Mouse (Mus musculus) small intestine, adult 2 months (tissue): ENCODE data around the gene Mbd6. TPM values are rescaled to one million over a fixed set of nuclear protein-coding genes. Genes with fewer than 3 reads are reported as not detected.

Source experiments
- H3K27ac ChIP-seq: fragments of 200-500 bp; 2 replicates; pipeline ENCODE4 v1.5.1; 2012; ENCODE audit warnings: low read depth, low read length, control low read depth, inconsistent platforms; ENCODE audit not compliant: insufficient read depth
- H3K27me3 ChIP-seq: fragments of 200-500 bp; 2 replicates; pipeline ENCODE4 v1.6.1; 2012; ENCODE audit warnings: mild to moderate bottlenecking, moderate library complexity, low read length, inconsistent platforms; ENCODE audit not compliant: control insufficient read depth, insufficient read depth
- H3K36me3 ChIP-seq: fragments of 200-500 bp; 2 replicates; pipeline ENCODE4 v1.6.1; 2012; ENCODE audit warnings: mild to moderate bottlenecking, low read length, control low read depth, inconsistent platforms; ENCODE audit not compliant: control insufficient read depth, insufficient read depth
- H3K4me1 ChIP-seq: fragments of 200-500 bp; 2 replicates; pipeline ENCODE4 v1.6.1; 2012; ENCODE audit warnings: low read length, inconsistent platforms, mixed read lengths; ENCODE audit not compliant: control insufficient read depth, insufficient read depth, insufficient read length
- H3K4me3 ChIP-seq: fragments of 200-500 bp; 2 replicates; pipeline ENCODE4 v1.5.1; 2012; ENCODE audit warnings: low read depth, mild to moderate bottlenecking, control low read depth, inconsistent platforms, low read length, moderate library complexity
- CTCF ChIP-seq: fragments of 200-500 bp; IDR thresholded peaks from 2 replicates; pipeline ENCODE4 v1.5.1; 2012; ENCODE audit warnings: low read depth, mild to moderate bottlenecking, control low read depth, inconsistent platforms, low read length, moderate library complexity, mixed read lengths; ENCODE audit not compliant: insufficient replicate concordance, insufficient read length; ENCODE audit errors: extremely low read depth
- POLR2A ChIP-seq: fragments of 200-500 bp; IDR thresholded peaks from 2 replicates; pipeline ENCODE4 v1.6.1; 2012; ENCODE audit warnings: low read depth, mild to moderate bottlenecking, control low read depth, inconsistent platforms, low read length, moderate library complexity
- WGBS: fragments of 180-500 bp; shearing (Covaris S2); methylation state at CpG from one replicate; pipeline ENCODE4 v1.1.7; 2018; 5-methylcytosine and 5-hydroxymethylcytosine counted together
- polyA plus RNA-seq: library from polyadenylated mRNA; depleted of rRNA; stranded (reverse); fragments of >200 nt; gene quantifications from 2 replicates; pipeline ENCODE4 v1.2.3, GENCODE M21; 2012

Gene Mbd6
- polyA plus RNA-seq, 1 experiment = 76.2 TPM

- Histone ChIP-seq H3K4me3 (peak overlapping the region; percentile 67; the same call in 1 of the 2 replicates), H3K4me1 (peaks cover 5% of the 10 kb centered on the region), H3K36me3 (no peaks in the 10 kb centered on the region), H3K27me3 (peaks cover 8% of the 10 kb centered on the region), H3K27ac (no peak overlapping the region)
- 54% methylated on average over 15 of the region's 15 CpGs for WGBS
- no peak for TF ChIP-seq CTCF
- TF ChIP-seq POLR2A = no peak
Measured at GRCm38 (mm10) chr10:127261706-127262547, 26.9 kb downstream of the Mbd6 start.

- Histone ChIP-seq H3K36me3 (no peaks in the 10 kb centered on the region), H3K27ac (no peak overlapping the region), H3K27me3 (peaks cover 7% of the 10 kb centered on the region), H3K4me1 (peaks cover 3% of the 10 kb centered on the region; the same call in 1 of the 2 replicates), H3K4me3 (no peak overlapping the region)
- no peak for TF ChIP-seq CTCF
- WGBS = 78% methylated on average over 8 of the region's 8 CpGs
Measured at GRCm38 (mm10) chr10:127258489-127258888, 30.3 kb downstream of the Mbd6 start.

DNA sequence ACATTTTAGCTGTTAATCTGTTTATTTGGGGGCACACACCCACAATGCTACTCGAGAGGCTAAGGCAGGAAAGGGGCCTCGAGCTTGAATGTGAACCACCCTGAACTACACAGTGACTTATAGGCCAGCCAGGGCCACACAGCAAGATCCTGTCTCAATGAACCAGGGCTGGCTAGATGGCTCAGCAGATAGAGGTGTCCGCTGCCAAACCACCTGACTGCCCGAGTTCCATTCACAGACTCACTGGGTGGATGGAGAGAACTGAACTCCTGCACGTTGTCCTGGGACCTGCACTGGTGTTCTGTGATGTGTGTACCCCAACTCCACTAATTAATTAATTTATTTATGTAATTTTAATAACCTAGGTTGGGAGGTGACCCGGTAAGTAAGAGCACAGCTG is 31.0 kb downstream of the Mbd6 start:
- Histone ChIP-seq H3K36me3 (no peaks in the 10 kb centered on the region), H3K27me3 (peaks cover 5% of the 10 kb centered on the region), H3K4me3 (no peak overlapping the region), H3K27ac (no peak overlapping the region), H3K4me1 (peaks cover 2% of the 10 kb centered on the region; the same call in 1 of the 2 replicates)
- 69% methylated on average over 6 of the region's 6 CpGs for WGBS
- TF ChIP-seq CTCF (no peak), POLR2A (no peak)

GRCm38 (mm10) chr10:127255625-127256345 is 33.0 kb downstream of the Mbd6 start:
- 24% methylated on average over 14 of the region's 14 CpGs for WGBS
- H3K27ac ChIP-seq = no peak overlapping the region
- no peak overlapping the region for H3K4me3 ChIP-seq
- TF ChIP-seq CTCF (no peak), POLR2A (no peak)
- no peaks in the 10 kb centered on the region for H3K36me3 ChIP-seq
- no peaks in the 10 kb centered on the region for H3K27me3 ChIP-seq
- no peaks in the 10 kb centered on the region for H3K4me1 ChIP-seq

- H3K27me3 ChIP-seq = no peaks in the 10 kb centered on the region
- no peak overlapping the region for H3K27ac ChIP-seq
- WGBS = 69% methylated on average over 5 of the region's 5 CpGs
- H3K36me3 ChIP-seq = no peaks in the 10 kb centered on the region
- H3K4me3 ChIP-seq = no peak overlapping the region
- no peaks in the 10 kb centered on the region for H3K4me1 ChIP-seq
- TF ChIP-seq CTCF (no peak), POLR2A (no peak)
Measured at GRCm38 (mm10) chr10:127250810-127251209, 38.0 kb downstream of the Mbd6 start.

DNA sequence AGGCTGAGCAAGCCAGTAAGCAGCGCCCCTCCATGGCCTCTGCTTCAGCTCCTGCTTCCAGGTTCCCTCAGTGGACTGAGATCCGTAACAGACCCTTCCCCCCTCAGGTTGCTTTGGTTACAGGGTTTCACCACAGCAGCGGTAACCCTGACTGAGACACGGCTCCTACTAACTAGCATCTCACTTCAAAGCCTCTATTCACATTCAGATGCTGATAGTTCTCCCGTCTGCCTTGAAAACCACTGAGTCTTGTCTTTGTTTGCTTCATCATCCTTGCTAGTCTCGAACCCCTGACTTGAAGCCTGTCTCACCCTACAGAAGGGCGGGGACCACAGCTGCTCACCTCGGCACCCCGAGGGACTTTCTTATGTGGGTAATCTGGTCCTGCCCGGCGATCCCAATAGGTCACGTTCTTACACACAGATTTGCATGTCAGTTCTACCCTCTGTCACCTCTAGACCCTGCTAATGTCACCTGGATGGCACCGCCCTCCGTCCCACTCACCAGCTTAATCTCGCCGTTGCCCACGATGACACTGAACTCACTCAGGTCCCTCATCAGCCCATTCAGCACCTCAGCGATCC is 50.5 kb downstream of the Mbd6 start:
- 62% methylated on average over 18 of the region's 18 CpGs for WGBS
- Histone ChIP-seq H3K27ac (no peak overlapping the region), H3K27me3 (no peaks in the 10 kb centered on the region), H3K4me3 (no peak overlapping the region), H3K36me3 (no peaks in the 10 kb centered on the region), H3K4me1 (no peaks in the 10 kb centered on the region)
- TF ChIP-seq POLR2A = no peak
- TF ChIP-seq CTCF = no peak

DNA sequence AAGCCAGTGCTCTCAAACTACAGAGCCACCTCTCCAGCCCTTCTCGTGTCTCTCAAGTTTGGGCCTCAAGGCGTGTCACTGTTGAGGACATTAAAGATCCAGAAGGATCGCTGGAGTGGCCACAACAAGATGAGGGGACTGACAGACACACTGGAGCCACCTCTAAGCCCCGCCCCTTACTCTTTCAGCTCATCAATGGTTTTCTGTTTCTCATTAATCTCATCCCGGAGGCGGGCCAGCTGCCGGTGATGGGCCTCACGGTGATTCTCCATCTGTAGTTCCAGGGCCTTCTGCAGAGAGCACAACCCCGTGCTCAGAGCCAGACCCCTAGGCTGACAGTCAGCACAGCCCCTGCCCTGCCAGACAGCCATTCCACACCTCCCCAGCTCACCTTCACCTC is 52.3 kb downstream of the Mbd6 start:
- TF ChIP-seq CTCF = no peak
- TF ChIP-seq POLR2A = no peak
- 19% methylated on average over 9 of the region's 9 CpGs for WGBS
- no peak overlapping the region for H3K4me3 ChIP-seq
- H3K4me1 ChIP-seq = no peaks in the 10 kb centered on the region
- no peaks in the 10 kb centered on the region for H3K27me3 ChIP-seq
- no peaks in the 10 kb centered on the region for H3K36me3 ChIP-seq
- no peak overlapping the region for H3K27ac ChIP-seq
